Mouse (Mus musculus) CD4-positive, CD25-positive, alpha-beta regulatory T cell, adult 2 months (primary cell): ENCODE data around the gene 2010300C02Rik.
A peak's percentile ranks its signal among the peaks of the same experiment; 100 is the strongest.

Experiments used
- DNase-seq: peaks from one replicate; pipeline ENCODE4 v3.0.0-alpha.2; 2012; ENCODE audit warnings: low read depth, low spot score

2010300C02Rik gene

DNA sequence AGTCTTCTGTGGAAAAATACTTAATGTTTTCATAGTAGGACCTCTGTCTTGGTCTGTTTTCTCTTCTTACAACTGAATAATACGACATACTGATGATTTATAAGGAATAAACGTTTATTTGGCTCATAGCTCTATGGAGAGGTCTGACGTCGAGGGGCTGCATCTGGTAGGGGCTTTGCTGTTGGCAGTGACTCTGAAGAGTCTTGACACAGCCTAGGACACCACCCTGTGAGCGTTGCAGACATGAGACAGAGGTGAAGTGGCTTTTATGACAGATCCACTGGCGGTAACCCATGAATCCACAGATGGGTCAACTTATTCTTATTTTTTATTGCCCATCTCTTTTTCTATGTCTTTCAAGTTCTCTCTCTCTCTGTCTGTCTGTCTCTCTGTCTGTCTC is 52.5 kb downstream of the 2010300C02Rik start:
- DNase-seq, result no peak

- no peak for DNase-seq
Measured at GRCm38 (mm10) chr1:37666587-37666986, 53.3 kb downstream of the 2010300C02Rik start.

DNA sequence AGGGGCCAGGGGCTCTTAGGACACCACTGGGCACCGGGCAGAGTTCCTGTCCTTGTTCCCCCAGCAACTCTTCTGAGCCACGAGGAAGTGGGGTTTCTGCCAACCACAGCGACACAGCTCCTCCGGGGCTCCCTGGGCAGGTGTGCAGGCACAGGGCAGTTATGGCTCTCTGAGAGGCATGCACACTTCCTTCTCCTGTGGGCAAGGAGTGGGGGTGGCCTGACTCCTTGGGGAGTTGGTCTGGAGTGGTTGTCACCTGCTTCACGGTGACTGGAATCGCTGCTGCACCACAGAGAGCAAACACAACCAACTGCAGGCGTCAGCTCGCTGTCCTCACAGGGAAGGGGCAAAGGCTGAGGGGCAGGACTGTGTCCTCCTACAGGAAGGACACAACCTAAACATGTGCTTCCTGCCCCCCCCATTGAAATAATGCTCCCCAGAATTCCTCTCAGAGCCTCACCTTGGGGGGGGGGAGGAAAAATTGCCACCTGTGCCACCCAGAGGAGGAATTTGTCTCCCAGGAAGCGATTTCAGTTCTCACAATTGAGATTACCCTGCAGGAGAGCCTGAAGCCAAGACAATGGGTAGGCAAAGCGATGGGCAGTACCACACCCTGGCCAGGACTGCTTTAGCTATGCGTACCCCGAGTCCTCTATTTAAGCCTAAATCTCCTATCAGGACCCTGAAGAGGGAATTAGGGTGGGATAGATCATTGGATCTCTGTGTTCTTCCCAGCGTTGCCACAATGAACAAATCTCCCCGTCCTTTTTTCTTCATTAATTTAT is 54.2 kb downstream of the 2010300C02Rik start:
- no peak for DNase-seq

DNA sequence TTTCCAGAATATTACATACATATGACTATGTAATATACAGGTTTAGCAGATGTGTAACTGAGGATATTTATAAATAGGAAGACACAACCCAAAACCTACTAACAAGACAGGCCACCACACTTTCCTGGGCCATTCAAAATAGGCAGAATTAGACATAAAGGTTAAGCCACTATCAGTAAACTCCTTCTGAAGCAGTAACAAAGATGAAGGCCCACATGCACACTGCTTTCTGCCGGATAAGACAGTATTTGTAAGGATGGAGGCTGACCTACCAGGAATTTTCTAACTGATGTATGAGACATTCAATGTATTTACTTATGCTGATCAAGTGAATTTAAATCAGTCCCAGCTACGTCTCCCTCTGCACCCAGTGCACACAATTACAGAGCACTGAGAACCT is 55.4 kb downstream of the 2010300C02Rik start:
- DNase-seq, result no peak

DNA sequence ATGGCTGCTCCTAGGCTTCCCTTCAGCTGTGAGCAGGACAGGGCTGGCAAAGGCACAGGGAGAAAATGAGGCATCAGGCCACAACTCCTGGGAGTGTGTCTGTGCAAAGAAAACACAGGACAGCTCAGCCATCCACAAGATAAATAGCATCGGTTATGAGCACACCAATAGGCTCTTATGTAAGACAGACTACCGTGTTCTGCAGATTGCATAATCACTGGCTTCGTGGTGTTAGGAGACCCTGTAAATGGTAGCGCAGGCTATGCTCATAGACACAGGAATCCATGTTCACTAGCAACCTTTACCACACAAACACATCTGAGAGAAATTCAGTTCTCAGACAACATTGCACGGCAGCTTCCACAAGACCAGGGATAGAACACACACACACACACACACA is 56.3 kb downstream of the 2010300C02Rik start:
- no peak for DNase-seq

DNA sequence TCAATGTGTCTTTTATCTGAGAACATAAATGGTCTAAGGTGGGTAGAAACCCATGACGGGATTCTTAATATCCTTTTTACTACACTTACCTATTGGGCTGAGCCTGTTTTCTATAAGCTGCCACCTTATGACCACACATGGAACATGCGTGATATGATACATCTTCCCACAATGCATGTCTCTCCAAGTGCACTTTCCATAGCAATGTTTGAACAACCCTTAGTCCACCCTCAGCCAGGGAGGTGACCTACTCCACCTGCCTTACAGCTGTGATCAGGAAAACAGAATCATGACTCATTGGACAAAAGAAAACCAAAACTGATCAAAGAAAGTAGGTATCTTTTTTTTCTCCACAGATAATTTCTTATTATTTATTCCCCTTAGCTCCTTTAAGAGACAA is 63.9 kb downstream of the 2010300C02Rik start:
- no peak for DNase-seq

DNA sequence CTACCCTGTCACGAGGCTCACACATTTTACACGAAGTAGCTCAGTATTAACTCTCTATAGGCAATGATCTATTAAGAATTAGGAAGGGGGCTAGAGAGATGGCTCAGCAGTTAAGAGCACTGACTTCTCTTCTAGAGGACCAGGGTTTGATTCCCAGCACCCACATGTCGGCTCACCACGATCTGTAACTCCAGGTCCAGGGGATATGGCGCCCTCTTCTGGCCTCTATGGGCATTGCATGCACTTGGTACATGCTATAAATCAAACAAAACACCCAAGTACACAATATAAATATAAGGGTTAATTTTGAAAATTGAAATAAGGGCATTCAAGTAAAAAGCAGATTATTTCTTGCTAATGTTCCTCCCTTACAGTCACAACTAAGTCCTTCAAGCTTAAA is 65.9 kb downstream of the 2010300C02Rik start:
- peak; percentile 15 for DNase-seq

DNA sequence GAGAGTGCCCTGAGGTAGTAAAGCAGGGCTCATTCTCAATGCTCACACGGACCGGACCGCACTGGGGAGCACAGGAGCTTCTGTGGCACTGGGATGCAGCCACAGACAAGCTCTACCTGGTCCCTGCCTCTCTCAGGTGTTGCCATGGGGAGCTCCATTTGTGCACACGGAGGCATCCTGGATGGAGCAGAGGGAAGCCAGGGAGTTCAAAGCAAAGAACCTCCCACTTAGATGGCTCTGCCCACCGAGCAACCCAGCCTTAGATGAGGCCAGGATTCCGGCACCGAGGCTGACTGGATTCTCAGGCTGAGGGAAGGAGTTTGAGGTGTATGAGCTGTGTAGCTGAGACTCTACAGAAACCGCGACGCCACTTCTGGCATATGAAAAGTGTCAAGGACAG is 72.8 kb downstream of the 2010300C02Rik start:
- DNase-seq, result no peak

DNA sequence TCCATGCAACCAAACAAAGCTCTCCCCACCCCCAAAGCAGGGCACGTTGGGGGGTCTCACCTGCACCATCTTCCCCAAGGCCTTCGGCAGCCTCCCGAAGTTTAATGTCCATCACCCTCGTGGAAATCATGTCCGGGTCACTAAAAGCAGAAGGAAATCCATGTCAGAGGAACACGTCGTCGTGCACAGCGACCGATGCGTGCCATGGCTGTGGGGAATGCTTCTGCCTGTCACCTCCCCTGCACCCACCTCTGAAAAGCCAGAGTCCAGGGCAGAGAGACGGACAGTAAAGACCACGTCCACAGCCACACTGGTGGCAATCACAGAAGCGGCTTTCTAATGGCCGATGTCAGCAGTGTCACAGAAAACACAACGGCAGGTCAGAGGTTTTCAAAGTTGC is 75.4 kb downstream of the 2010300C02Rik start:
- no peak for DNase-seq

DNA sequence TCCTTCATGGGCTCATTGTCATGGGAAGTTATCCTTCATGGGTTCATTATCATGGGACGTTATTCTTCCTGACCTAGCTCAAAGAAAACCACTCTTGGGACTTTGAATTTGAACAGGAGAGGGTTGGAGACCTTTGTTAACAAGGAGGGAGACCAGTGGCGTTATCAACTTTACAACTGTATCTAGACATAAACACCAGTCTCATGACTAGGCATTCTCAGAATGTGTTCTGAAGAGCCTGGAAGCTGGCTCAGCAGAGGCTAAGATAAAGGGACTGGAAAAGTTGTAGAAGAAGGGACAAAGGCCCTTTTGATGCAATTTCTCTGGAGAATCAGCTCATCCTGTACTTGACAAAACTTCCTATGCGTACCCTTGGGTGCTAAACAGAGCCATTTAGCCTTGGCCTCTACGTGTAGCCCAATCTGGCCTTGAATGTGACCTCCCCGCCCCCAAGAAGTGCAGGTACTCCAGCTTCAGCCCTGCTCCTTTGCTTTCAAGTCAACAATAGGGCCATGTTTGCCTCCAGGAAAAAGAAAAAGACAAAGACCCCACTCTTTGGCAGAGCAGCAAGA is 76.0 kb downstream of the 2010300C02Rik start:
- DNase-seq, result no peak

GRCm38 (mm10) chr1:37641361-37641760 is 78.5 kb downstream of the 2010300C02Rik start:
- DNase-seq, result no peak

DNA sequence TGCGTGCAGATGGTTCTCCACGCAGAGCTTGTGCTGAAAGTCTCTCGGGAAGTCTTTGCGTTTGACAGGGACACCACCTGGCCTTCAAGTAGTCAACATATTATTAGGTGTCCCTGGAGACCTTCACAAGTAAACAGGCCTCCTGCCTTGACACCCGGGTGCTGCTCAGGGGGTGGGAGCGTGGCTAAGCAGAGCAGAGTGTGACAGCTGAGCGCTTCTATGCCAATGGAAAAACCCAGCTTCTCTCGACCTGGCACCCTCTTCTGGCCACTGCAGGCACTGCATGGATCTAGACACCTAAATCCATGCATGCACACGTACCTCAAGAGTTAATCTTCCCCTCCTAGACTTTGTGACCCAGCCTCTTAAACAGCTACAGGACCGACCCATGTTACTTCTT is 80.8 kb downstream of the 2010300C02Rik start:
- peak; percentile 80 for DNase-seq

- DNase-seq, result no peak
Measured at GRCm38 (mm10) chr1:37638560-37638959, 81.3 kb downstream of the 2010300C02Rik start.

GRCm38 (mm10) chr1:37637571-37637970 is 82.3 kb downstream of the 2010300C02Rik start:
- no peak for DNase-seq

GRCm38 (mm10) chr1:37636824-37637223 is 83.1 kb downstream of the 2010300C02Rik start:
- no peak for DNase-seq

DNA sequence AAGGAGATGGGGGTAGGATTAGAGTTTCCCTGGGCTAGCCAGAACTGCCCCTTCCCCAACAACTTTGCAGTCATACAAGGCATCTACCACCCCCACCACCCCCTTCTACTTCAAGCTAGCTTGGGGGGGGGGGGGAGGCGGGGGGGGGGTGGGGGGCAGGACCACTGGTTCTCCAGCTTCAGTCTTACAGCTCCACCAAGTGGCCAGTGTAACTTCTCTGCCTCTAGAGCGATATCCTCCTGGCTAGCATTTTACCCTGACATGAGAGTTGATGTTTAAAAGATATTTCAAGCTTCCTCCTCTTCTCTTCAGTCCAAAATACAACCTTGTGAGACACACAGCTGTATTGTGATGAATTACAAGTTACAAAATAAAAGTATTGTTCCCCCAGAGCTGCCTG is 83.7 kb downstream of the 2010300C02Rik start:
- peak; percentile 56 for DNase-seq

DNA sequence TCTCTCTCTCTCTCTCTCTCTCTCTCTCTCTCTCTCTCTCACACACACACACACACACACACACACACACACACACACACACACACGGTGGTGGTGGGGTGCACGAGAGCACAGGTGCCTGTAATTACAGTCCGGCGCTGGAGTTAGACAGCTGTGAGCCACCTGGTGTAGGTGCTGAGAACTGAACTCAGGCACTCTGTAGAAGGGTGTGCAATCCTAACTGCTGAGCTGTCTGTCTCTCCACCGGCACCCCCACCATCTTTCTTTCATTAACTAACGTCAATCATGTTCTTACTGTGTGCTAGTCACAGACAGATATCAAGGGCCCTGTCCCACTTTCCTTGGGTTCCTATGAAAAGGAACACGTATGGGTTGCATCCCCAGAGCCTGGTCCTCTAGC is 84.2 kb downstream of the 2010300C02Rik start:
- peak; percentile 38 for DNase-seq

DNA sequence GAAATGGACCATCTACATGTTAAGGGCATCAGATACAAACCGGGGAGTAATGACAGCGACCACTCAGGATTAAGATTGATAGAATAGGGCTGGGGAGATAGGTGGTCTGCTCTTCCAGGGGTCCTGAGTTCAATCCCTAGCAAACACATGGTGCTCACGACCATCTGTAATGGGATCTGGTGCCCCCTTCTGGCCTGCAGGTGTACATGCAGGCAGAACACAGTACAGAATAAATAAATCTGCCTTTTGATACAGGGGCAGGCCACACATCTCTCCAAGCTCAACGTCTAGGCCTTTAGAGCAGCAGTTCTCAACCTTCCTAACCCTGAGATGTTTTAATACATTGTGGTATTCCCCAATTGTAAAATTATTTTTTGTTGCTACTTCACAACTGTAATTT is 85.2 kb downstream of the 2010300C02Rik start:
- DNase-seq, result peak; percentile 73

- no peak for DNase-seq
Measured at GRCm38 (mm10) chr1:37633516-37633915, 86.4 kb downstream of the 2010300C02Rik start.

- DNase-seq, result no peak
Measured at GRCm38 (mm10) chr1:37632425-37632824, 87.5 kb downstream of the 2010300C02Rik start.

DNA sequence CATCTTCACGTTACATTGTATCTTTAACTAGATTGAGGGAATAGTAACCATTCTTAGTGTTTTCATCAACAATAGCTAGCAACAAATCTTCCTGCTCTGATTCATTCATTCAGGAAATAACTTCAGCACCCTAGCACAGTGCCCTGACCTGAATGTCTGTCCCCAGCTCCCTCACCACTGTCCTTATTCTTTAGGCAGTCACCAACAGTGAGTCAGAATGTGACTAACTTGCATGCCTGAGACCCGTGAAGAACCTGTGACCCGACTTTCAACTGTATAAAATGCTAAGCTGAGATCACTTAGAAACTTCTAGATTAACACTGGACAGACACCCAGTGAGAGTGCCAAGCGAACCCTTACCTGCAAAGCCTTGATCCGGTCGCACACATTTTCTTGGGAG is 88.4 kb downstream of the 2010300C02Rik start:
- DNase-seq, result no peak

GRCm38 (mm10) chr1:37630412-37631210 is 89.3 kb downstream of the 2010300C02Rik start:
- DNase-seq, result no peak

GRCm38 (mm10) chr1:37629876-37630275 is 90.0 kb downstream of the 2010300C02Rik start:
- DNase-seq, result no peak
